Mouse (Mus musculus) layer of hippocampus, adult 11-12 months (tissue): ENCODE results near the gene Ccn1.

ENCODE experiments used
- DNase-seq: peaks from one replicate; pipeline ENCODE4 v3.0.0; 2022; ENCODE audit warnings: low spot score

Gene Ccn1

GRCm38 (mm10) chr3:145649852-145650202, at the start of gene Ccn1:
TSS of gene Ccn1 (minus strand) at chr3:145649981.
- DNase-seq = peak; percentile 42

GRCm38 (mm10) chr3:145693361-145693760, 43.6 kb upstream of the Ccn1 start:
- no peak for DNase-seq

DNA sequence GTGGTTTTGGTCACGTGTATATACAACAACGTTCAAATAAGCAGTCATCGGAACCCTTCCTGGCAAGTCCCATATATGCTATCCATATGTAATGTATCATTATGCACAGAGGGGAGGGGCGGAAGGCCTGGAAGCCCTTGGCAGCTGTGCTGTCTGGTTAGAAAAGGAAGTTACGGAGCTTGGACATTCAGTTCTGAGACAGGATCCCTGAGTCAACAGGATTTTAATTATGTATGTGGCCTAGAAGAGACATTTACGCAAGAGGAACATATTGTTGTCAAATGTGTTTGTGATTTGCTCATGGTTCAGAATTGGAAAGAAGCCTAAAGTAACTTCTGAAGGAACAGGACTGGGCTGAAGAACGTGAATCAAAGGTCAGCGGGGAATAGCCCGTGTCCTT, 42.3 kb upstream of the Ccn1 start:
- DNase-seq = no peak

DNA sequence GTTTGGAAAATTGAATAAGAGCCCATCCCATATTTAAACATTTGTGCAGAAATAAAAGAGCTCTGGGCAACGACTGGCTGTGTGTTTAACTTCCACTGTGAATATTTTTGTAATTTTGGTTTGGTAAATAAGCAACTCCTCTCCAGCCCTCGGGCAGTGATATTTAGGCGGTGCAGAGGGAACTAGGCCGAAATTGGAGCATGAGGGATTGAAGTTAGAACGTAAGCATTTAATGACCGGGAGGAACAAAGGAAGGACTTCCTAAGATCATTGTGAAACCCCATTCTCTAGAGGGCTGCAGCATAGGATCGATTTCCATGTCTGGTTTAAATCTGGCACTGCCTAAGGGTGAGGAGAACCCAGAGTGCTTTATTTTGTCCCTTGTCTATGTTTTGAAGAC, 41.6 kb upstream of the Ccn1 start:
- no peak for DNase-seq

DNA sequence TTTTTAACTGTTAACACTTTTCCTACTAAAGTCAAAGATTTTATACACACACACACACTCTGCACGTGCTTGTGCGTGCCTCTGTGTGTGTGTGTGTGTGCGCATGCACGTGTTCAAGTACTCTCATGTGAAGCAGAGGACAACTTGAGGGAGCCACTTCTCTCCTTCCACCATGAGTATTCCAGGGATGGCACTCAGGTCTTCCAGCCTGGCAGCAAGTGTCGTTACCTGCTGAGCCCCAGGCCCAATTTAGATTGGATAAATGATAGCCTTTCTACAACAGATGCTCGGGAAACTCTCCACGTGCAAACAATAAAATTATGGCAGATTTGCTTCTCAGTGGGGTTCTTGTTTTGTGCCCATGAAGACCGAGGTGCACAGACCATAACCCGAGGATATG, 39.5 kb upstream of the Ccn1 start:
- DNase-seq = no peak

GRCm38 (mm10) chr3:145687836-145688235, 38.1 kb upstream of the Ccn1 start:
- DNase-seq = no peak

DNA sequence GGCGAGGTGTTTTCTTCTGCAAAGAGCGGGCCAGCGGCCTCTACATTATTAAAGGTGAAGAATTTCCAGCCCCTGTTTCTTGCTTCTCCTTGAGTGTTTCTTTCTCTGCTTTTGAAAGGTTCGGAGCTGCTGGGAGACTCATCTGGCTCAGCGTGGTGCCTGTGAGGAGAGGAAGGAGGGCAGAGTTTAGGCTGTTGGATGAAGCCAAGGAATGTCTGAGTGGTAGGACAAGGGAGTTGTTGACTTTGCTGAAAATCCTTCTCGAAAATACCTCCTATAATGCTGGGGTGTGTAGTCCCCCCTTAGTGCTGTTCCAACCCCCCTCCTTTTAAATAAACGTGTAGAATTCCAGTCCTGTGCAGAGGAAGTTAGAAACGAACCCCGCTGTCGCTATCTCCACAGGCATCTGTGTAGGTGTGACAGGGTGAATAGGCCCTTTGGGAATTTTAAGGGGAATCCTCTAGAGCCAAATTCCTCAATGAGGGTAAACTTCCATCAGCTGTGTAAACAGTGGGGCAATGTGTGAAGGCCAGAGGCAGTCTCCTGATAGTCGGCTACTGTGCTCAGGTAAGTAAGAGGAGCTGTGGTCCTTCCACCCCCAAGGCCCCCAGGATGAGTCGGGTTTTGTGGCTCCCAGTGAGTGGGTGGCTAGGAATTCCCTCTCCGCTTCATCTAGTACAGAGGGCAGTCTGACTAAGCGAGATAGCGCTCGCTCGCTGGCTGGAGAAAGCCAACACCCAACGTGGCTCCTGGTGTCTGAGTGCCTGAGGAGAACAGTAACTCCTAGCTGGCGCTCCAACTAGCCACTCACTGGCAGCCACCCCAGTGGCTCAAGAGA, 35.0 kb upstream of the Ccn1 start:
- no peak for DNase-seq

GRCm38 (mm10) chr3:145684201-145684600, 34.4 kb upstream of the Ccn1 start:
- DNase-seq = no peak

DNA sequence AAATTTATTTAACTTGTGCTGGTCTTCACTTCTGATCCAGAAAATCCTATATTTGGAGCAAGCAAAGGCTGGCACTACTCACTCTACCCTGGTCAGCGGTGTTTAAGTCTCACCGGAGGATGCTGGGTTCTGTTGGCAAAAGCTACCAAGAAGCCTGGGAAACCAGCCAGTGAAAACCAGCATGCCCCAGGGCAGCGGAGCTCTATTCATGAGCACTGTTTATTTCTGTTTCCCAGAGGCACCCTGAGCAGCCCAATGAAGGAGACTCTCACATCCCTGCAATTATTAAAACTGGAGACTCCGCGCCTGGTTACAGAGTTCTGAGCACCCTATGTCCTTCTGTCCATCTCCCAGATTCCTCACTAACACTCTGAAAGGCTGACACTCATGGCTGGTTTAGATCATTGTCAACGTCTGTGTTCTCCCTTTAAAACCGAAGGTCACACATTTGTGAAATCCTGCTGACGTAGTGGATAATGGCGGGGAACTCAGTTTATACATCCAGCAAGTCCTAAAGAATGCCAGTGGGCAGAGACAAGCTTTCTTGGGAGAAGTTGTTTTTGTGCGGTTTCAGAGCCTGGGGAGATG, 31.7 kb upstream of the Ccn1 start:
- DNase-seq = peak; percentile 46

DNA sequence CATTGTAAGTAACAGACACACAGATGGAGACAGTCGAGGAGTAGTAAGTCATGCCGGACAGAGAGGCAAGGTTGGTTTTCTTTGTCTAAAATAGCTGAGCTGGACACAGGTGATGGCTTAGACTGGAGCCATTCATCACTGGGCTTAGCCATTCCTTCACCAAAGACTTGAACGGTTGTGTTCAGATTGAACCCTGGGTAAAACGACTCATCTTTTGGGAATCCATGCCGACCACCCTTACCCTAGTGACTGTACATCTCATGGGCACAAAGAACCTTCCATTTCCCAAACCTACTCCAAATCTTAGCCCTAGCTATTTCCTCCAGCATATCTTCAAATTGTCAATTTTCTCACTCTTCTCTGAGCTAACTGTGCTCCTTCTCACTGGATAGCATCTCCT, 30.9 kb upstream of the Ccn1 start:
- no peak for DNase-seq

DNA sequence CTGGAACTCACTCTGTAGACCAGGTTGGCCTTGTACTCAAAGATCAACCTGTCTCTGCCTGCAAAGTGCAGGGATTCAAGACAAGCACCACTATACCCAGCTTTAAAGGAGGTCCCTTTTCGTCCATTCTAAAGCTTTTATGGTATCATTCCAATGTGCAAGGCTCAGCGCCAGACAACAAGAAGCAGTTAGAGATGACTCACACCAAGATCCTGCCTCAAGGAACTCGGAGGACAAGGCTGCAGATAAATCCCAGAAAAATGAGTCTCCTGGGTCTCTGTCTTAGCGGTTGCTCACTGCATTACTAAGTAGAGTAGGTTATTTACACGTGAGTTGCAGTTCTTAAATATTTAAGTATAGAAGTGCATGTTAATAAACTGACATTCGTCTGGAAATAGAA, 26.4 kb upstream of the Ccn1 start:
- no peak for DNase-seq

- DNase-seq = no peak
These were observed 25.0 kb upstream of the Ccn1 start for GRCm38 (mm10) chr3:145674815-145675214.

DNA sequence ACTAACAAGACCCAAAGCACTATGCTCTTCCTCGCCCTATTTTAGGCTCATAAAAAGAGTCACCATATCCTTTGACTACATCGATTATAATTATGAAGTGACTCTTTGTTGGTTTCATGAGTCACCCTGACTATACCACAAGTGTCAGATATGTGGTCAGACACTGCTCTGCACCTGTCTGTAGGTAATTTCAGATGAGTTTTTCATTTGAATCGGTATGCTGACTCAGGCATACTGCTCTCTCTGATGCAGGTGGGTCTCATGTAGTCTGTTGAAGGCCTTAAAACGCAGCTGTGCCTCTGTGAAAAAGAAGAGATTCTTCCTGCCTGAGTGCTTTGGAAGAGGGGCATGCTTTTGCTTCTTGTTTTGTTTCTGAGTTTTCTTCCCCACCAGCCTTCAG, 16.6 kb upstream of the Ccn1 start:
- DNase-seq = no peak

DNA sequence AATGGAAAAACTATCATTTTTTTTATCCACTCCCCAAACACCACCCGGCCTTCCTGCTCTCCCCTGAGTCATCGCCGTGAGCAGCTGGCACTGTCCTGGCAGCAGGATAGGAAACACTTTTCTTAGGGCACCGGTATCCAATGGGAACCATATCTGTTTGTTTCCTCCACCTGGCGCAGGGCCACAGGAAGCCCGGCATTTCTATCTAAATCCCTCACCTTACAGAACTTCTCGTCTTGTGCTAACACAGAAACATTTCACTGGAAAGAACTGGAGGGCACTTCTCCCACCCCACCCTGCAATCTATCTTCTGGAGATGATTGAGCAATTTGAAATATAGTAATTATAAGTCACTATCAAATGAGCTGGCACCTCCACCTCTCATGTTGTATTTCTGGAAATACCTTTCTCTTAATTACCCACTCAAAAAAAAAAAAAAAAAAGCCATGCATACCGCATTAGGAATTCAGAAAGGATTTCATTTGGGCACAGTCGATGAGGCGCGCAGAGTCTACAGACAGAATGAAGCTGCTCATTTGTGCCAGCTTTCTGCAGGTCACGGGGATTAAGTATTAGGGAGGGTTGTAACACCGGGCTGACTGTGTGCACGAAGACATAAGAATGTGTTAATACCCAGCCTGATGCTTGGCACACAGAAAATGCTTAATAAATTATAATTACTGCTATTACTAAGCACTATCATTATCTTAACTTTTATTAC, 7.4 kb upstream of the Ccn1 start:
- no peak for DNase-seq

- no peak for DNase-seq
These were observed 5.2 kb upstream of the Ccn1 start for GRCm38 (mm10) chr3:145654944-145655343.

GRCm38 (mm10) chr3:145654028-145654427, 4.2 kb upstream of the Ccn1 start:
- DNase-seq = no peak

DNA sequence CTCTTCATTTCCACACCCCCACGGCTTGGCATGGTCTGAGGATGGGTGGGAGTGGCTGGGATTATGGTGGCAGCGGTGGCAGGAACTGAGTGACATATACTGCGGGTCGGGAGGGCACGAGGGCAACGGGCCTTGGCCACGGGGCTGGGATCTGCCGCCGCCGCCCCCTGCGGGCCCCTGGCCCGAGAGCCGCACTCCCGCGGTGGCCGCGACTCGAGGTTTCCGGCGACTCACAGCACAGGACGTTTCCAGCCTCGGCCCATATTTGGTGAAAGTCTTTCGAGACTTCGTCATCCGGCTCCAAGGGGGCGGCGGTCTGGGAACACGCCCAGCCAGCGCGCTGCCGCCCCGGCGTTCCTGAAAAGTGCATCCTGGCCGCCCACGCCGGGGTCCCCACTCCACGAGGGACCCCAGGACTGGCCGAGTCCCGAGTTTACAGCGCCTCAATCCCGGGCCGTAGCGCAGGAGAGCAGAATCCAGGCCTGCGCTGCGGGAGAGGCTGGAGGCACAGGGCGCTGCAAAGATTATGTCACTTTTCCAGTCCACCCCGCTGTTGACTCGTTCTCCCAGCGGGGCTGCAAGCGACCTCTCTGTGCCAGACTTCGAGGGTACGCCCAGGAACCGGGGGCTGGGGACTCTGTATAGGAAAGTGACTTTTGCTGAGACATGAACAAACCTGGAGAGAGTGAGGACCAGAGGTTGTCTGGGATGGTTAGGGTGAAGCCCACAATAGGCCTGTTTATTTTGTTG, 3.6 kb upstream of the Ccn1 start:
- DNase-seq = peak; percentile 22

- no peak for DNase-seq
These were observed 2.7 kb upstream of the Ccn1 start for GRCm38 (mm10) chr3:145652322-145653131.

GRCm38 (mm10) chr3:145651978-145652321, 2.2 kb upstream of the Ccn1 start:
- no peak for DNase-seq

DNA sequence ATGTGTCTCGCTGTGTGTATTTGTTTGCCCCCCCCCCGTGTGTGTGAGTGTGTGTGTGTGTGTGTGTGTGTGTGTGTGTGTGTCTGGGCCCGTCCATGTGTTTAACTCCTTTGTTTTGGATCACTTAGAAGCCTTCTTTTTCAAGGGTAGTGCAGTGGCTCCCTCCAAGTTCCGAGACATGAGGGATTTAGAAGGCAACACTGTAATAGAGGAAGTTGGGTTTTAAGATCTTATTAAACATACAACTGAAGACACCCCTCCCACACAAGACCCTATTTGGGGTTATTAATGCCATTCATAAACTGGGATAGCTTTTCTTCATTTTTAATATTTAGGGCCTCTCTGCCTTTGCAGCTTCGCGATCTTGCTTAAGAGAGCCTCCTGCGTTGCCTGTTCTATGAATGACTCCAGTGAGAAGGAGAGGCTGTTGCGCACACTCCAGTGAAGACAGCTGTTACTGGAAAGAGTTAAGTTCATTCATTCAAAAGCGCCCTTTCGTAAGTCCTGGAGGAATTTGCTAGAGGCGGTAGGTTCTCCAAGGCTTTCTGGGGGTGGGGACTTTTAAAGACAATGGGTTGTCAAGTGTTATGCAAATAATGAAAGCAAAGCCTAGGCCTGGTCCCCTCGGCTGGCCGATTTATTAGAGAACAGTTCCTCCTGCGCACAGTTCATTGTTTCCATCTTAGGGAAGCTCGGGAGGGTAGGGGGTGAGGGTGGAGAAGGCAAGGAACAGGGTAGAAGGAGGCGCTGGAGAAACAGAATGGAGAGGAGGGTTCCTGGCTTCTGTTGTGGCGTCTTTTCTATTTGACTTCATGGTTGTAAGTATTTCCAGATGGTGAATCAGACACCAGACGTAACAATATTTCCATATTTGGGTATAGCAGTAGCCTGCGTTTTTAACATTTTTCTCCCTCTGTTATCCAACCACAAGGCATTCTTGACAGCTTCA, 1.5 kb upstream of the Ccn1 start:
- DNase-seq = no peak
